Mouse (Mus musculus): Measurements from ENCODE around the gene Itga4.

DNA sequence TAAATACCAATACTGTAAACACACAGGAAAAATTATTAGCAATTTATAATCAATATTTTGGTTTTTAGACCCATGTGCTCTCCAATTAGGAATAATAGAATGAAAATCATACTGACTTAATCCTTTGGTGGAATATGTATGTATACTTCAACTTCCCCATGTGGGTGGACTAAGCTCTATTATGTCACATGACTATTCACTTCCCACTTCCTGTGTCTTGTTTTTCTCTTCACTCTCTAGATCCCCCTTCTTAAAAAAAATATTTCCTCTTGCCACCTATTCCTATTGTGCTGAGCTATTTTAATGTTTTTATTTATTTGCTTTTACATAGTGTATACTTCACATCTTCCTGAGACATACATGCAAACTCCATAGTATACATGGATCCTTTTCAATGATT is 47.2 kb downstream of the Itga4 start:
- TF ChIP-seq POLR2A (IDR thresholded peaks at IDR 0.05; ENCODE audit: low read depth, low read length) = no peak
- no peak for TF ChIP-seq CTCF (conservative IDR thresholded peaks at IDR 0.05; ENCODE audit: insufficient read depth, insufficient read length, low read depth, low read length)

All from kidney, adult 2 months (tissue).